Mouse (Mus musculus) cerebellum, postnatal 25 days (tissue): ENCODE data around the gene Sars2.

Experiments
- DNase-seq, 2 experiments: peaks; one replicate each; pipeline ENCODE4 v3.0.0; 2021; ENCODE audit warnings: mixed read lengths in 2 of 2

The Sars2 gene

GRCm38 (mm10) chr7:28727649-28728340 lies 14.0 kb upstream of the Sars2 start:
- DNase-seq, result peak in 1 of 2 experiments; percentile 46

DNA sequence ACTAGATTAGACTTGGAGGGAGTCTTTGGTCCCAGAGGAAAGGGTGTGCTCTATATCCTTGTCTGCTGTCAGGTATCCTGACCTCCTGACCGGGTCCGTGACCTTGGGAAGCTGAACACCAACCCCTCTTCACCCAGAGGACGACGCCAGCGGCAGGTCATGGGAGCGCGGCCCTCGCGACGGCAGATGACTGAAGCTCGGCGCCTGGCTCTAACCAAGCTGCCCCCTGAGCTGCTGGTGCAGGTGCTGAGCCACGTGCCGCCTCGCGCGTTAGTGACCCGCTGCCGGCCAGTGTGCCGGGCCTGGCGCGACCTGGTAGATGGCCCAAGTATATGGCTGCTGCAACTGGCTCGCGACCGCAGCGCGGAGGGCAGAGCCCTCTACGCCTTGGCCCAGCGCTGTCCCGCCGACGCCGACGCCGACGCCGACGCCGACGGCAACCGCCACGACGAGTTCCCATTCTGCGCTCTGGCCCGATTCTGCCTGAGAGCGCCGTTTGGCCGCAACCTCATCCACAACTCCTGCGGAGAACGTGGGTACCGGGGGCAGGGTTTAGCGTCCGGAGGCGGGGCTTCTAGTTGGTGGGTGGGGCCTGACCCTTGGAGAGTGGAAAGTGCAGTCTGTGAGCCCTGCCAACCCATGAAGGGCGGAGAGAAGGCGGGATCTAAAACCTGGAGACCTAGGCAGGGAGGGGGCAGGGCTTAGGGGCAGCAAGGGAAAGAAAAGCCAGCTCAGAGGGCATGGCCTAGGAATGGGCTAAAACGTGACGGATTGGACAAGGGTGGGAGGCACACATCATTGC lies 9.2 kb upstream of the Sars2 start:
- DNase-seq, result peak; percentile 50 to 66

DNA sequence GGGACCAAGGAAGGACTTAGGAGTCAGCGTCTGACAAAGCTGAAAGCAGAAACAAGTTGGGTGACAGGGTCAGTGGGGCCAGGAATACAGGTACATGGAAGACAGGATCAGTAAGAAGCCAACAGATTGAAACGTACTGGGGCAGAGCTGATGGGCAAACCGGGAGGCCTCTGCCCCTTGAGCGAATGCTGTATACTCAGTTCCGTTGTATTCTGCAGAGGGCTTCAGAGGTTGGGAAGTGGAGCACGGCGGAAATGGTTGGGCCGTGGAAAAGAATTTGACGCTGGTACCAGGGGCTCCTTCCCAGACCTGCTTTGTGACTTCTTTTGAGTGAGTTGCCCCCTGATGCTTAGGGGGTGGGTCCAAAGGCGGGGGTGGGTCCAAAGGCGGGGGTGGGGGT lies 8.6 kb upstream of the Sars2 start:
- no peak for DNase-seq

- DNase-seq, result no peak
These were observed 6.1 kb upstream of the Sars2 start for GRCm38 (mm10) chr7:28735701-28736100.

GRCm38 (mm10) chr7:28739829-28740228 lies 2.0 kb upstream of the Sars2 start:
- no peak for DNase-seq

GRCm38 (mm10) chr7:28740949-28741348 lies 843 bp upstream of the Sars2 start:
- no peak for DNase-seq

DNA sequence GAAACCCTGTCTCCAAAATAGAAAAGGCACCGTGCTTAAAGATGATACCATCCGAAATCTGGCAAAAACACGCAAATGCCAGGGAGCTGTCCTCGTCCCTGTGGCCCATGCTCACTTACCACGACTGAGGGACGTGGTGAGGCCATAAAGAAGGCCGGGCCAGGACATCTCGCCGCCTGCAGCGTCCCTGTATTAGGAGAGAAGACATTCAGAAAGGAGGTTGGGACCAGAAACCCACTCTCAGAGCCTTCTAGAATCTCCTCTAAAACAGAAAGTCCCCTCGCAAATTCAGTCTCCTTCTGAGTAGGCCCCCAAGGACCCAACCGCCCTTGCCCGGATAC lies 454 bp upstream of the Sars2 start:
- no peak for DNase-seq

- DNase-seq, result no peak
These were observed 8.1 kb downstream of the Sars2 start for GRCm38 (mm10) chr7:28749935-28750334.

DNA sequence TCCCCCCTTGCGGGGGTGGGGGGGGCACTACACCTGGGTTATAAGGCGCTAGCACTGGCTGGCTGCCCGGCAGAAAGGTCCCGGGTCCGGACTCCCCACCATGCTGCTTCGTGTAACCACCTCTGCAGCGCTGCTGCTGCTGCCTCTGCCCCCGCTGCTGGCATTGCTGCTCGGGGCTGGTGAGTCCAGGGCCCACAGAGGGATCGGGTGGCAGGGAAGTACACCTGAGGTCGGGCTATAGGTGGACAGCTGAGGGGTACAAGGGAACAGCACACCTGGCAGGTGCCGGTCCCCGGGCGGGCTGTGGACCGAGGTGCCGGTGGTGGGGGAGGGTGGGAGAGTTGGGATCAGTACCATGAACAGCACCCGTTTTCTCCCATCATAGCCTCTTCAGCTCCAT lies 14.3 kb downstream of the Sars2 start, which contains the start of gene Ccer2:
Gene Ccer2 (plus strand): TSS at position 96 of the 400 bp plus-strand sequence.
- DNase-seq, result no peak

DNA sequence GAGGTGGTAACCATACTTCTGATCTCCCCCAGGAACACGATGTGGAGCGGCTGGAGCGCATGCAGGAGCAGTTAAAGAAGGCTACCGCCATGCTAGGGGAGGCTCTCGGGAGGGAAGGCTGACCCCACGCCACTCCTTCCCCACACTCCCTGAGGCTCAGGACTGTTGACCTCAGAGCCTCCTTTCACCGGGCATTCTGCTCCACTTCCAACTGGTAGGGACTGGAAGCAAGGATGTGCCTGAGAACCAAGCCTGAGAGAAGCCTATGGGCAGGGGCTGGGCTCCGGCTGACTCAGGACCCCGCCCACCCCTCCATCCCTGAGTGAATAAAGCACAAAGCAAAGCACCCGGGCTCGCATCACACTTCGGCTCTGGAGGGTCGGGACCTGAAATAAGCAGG lies 16.8 kb downstream of the Sars2 start:
- DNase-seq, result no peak

- DNase-seq, result no peak
These were observed 20.1 kb downstream of the Sars2 start for GRCm38 (mm10) chr7:28761907-28762306.

- no peak for DNase-seq
These were observed 23.4 kb downstream of the Sars2 start for GRCm38 (mm10) chr7:28765211-28765610.

- peak; percentile 96 for DNase-seq
These were observed 24.5 kb downstream of the Sars2 start, which contains the start of gene Sirt2 for GRCm38 (mm10) chr7:28766173-28766879. Gene Sirt2 (plus strand): TSS chr7:28766735.

DNA sequence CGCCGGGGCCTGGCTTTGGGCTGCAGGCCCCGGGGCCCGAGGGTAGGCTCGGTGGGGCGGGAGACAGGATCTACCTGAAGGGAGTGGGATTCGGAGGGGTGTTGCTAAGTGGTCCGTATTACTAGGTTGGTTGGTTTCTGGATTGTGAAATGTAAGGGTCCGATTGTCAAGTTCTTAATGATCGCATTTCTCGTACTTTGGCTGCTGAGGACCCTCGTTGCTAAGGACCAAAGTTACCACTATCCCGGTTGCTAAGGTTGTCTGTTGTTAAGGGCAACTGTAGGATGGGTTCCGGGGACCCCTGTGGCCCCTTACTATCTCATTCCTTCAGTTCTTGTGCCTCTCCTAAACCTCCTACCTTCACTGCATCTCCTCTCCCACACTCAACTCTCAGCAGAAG lies 25.1 kb downstream of the Sars2 start:
- no peak for DNase-seq

DNA sequence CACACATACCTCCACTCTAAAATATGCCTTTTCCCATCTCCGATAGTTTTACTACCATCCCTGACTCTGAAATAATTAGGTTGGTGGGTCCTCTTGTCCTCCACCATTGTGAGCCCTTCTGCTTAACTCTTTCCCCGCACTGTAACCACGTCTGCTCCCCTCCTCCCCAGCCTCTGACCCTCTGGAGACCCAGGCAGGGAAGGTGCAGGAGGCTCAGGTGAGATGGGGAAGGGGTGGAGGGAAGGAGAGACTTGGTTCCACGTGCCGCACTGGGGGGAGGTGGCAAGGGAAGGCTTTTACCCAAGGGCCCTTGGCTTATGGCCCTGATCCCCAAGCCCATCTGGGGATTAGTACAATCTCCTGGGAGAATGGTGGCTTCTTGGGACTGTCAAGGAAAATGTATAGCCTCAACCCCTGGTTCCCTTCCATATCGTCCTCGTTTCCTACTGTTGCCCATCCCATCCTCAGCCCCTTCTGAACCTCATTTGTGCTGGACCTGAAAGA lies 25.7 kb downstream of the Sars2 start, which contains the start of gene Nfkbib:
Gene Nfkbib (minus strand): TSS at position 51 of the 504 bp plus-strand sequence.
- peak in 1 of 2 experiments; percentile 11 for DNase-seq

DNA sequence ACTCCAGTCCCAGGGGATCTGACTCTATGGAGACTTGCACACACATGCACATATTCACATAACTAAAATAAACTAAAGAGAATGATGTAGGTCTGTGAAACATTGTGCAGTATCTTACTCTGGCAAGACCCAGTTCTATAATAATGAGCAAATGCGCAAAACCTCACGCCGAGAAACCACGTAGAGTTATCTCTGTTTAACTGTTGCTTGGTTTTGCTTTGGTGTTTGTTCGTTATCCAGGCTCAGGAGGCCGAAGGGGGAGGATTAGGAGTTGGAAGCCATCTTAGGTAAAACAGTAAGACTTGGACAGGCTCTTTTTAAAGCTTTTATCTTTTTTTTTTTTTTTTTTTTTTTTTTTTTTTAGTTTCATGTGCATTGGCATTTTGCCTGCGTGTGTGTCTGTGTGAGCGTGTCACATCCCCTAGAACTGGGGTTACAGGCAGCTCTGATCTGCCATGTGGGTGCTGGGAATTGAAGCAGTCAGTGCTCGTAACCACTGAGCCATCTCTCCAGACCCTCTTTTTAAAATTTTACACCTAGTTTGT lies 27.7 kb downstream of the Sars2 start:
- DNase-seq, result no peak

GRCm38 (mm10) chr7:28770309-28770708 lies 28.5 kb downstream of the Sars2 start:
- DNase-seq, result no peak

- DNase-seq, result peak in 1 of 2 experiments; percentile 51
These were observed 30.1 kb downstream of the Sars2 start for GRCm38 (mm10) chr7:28771867-28772266.

- DNase-seq, result peak; percentile 20 to 41
These were observed 31.4 kb downstream of the Sars2 start for GRCm38 (mm10) chr7:28773163-28773562.

- DNase-seq, result peak; percentile 32 to 54
These were observed 32.4 kb downstream of the Sars2 start for GRCm38 (mm10) chr7:28774164-28774563.

- DNase-seq, result no peak
These were observed 33.3 kb downstream of the Sars2 start for GRCm38 (mm10) chr7:28775129-28775528.

DNA sequence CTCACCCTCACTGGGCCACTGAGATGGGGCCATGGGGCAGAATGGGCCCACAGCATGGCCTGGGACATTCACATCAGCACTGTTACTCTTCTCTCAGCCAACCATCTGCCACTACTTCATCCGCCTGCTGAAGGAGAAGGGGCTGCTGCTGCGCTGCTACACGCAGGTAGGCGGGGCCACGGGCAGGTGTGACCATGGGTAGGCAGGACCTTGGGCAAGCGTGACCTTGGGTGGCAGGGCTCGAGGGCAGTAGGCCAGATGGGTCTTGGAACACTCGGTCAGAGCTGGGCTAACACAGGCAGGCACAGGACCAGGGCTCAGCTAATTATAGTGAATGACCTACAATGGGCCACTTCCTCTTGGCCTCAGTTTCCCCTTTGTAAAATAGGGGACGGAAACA lies 37.0 kb downstream of the Sars2 start:
- peak in 1 of 2 experiments; percentile 44 for DNase-seq
